Mouse (Mus musculus) frontal cortex, postnatal 36 days (tissue): ENCODE data around the gene H2-T23.
"Not testable (repeated sequence)": the region's sequence is repeated elsewhere in the genome, so short reads cannot be mapped to it uniquely, and the experiment has no call there.

ENCODE experiments used
- DNase-seq, 2 experiments: peaks; one replicate each; pipeline ENCODE4 v3.0.0; 2022; ENCODE audit warnings: low spot score in 2 of 2

The H2-T23 gene

DNA sequence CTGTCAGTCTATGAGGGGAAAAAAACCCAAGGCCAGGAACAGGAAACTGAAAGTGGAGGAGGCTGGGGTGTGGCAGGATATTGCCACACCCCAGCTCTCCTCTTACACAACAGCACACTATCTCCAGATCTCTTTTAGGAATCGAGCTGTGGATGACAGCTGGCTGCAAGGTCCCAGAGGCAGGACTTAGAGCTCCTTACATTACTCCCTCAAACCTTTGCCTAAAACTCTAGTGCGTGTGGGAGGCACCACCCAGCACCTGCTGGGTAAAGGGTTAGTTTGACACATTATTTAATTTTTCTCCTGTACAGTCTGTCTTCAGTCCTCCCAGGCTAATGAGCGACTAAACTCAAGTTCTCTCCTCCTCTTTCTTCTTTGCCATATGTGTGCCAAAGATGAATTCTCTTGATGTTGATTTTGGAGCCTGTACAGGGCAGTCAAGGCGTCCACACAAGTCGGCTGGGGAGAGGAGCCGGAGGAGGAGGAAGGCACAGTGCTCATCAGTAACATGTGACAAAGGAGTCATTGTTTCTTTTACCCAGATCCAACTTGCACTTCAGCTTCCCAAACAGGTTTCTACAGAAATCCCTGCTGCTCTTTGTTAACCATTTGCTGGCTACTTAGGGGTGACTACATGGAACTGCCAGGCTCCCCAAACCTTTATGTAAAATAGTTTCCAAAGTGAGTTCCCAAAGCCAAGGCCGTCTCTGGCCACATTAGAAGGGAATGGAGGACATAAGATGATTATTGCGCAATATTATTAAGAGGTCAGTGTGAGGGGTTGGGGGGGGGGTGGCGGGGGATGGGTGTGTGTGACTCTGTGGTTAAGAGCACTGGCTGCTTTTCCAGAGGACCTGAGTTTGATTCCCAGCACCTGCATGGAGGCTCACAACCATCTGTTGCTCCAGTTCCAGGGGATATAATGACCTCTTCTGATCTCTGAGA, 8.7 kb downstream of the H2-T23 start:
- DNase-seq, result no peak

- no peak for DNase-seq
Observed at GRCm38 (mm10) chr17:36022922-36023321, 9.7 kb downstream of the H2-T23 start.

- DNase-seq, result no peak
Observed at GRCm38 (mm10) chr17:36022098-36022497, 10.6 kb downstream of the H2-T23 start.

GRCm38 (mm10) chr17:36021309-36021708, 11.3 kb downstream of the H2-T23 start:
- no peak for DNase-seq

DNA sequence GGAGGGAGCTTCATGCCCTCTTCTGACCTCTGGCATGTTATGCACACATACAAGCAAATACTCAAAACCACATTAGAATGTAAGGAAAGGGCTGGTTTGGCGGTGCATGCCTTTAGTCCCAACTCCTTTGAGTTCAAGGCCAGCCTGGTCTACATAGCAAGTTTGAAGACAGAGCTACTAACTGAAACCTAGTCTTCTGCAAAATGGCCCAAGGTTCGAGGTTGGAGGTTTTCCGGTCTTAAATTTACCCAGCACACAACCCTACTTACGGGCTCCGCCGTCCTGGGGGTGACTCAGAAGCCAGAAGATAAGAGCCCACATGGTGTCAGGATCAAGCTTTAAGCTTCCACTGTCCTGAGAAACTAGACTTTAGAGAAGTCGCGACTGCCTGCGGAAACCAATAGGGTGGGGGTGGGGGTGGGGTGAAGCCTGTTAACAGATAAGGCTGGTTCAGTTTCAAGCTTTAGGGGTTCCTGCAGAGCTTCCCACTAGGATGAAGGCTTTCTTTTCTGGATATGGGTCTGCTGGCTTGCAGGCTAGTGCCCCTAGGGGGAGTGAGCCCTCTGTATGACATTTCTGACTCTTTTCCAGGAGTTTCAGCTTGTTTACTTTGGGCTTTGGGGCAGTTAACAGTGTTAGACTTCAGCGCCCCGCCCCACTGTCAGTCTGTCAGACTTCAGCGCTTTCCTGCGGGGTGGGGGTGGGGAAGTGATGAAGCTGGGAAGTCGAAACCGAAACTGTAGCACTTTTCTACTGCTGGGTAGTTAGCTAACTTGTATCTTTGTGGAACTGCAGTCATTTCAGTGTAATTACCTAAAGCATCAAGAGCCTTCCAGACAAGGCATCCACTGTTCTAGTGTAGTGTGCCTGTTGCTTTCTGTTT, 12.2 kb downstream of the H2-T23 start, which contains the start of gene H2-T24:
TSS of gene H2-T24 (minus strand) at position 370 of the 883 bp plus-strand sequence.
- DNase-seq, result no peak

- DNase-seq, result no peak
Observed at GRCm38 (mm10) chr17:36019519-36019918, 13.1 kb downstream of the H2-T23 start.

GRCm38 (mm10) chr17:36018979-36019378, 13.7 kb downstream of the H2-T23 start:
- no peak for DNase-seq

DNA sequence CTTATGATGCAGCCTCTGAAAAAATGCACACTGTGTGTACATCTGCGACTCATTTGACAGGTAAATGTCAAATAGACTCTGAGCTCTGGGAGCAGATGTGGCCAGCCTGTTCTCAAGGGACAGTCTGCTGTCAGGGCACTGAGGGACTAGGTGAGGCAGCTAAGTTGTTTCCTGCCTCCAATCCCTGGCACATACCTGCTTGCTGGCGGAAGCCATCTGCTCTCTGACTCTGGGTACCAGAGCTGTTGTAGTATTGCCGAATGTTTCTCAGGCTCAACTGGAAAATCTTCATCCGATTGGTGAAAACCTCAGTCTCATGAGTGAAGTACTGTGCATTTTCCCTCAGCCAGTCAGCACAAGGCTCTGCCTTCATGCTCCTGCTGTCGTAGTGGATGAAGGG, 15.6 kb downstream of the H2-T23 start:
- no peak for DNase-seq

DNA sequence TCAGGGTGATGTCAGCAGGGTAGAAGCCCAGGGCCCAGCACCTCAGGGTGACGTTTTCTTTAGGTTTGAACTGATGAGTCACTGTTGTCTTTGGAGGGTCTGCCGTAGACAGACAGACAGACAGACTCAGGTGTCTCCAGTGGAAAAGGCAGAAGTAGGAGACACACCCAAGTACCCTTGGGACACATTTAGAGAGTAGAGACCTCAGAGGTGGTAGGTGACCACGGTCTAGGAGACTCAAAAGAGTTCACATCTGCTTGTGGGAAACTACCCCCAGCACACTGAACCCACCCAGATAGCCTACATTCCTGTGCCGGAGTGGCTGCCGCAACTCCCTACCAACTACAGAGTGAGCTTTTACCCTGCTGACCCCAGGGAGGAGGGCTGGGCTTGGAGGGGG, 17.7 kb downstream of the H2-T23 start:
- no peak for DNase-seq

DNA sequence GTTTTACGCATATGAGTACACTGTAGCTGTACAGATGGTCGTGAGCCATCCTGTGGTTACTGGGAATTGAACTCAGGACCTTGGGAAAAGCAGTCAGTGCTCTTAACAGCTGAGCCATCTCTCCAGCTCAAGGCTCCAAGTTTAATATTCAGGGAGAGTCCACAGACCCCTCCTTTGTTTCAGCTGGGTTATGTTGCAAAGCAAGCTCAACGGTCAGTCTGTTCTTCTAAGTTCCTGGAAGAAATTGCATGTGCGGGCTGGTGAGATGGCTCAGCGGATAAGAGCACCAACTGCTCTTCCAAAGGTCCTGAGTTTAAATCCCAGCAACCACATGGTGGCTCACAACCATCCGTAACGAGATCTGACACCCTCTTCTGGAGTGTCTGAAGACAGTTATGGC, 28.2 kb downstream of the H2-T23 start:
- not testable (repeated sequence) for DNase-seq

GRCm38 (mm10) chr17:36003331-36003730, 29.3 kb downstream of the H2-T23 start:
- no peak for DNase-seq

DNA sequence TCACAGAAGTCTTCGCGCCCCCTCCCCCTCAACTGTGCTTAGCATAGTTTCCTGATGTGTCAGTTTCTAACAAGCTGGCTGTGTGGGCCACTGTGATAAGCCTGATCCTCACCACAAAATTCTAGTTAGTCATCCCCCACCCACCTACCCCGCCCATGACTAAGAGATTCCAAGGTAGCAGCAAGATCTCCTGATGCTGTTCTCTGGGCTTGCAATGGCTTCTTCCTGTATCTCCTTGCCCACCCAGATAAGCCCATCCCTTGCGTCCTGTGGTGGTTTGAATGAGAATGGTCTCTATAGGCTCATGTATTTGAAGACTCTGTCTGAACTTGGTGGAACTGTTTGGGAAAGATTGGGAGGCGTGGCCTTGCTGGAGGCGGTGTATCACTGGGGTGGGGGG, 30.7 kb downstream of the H2-T23 start:
- DNase-seq, result peak in 1 of 2 experiments; percentile 58

GRCm38 (mm10) chr17:36001121-36001897, 31.3 kb downstream of the H2-T23 start:
- DNase-seq, result no peak

DNA sequence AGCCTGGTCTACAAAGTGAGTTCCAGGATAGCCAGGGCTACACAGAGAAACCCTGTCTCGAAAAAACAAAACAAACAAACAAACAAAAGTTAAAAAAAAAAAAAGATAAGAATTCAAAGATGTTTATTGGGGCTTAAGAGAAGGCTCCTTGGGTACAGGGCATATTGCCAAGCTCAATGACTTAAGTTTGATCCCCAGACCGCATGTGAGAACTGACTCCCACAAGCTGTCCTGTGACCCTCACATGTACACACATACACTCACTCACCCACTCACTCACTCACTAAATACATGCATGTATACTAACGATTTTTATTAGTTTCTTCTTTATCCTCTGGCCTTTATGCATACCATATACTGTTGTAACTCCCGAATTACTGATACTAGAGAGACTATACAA, 32.3 kb downstream of the H2-T23 start:
- no peak for DNase-seq

GRCm38 (mm10) chr17:35999356-35999755, 33.3 kb downstream of the H2-T23 start:
- DNase-seq, result no peak

DNA sequence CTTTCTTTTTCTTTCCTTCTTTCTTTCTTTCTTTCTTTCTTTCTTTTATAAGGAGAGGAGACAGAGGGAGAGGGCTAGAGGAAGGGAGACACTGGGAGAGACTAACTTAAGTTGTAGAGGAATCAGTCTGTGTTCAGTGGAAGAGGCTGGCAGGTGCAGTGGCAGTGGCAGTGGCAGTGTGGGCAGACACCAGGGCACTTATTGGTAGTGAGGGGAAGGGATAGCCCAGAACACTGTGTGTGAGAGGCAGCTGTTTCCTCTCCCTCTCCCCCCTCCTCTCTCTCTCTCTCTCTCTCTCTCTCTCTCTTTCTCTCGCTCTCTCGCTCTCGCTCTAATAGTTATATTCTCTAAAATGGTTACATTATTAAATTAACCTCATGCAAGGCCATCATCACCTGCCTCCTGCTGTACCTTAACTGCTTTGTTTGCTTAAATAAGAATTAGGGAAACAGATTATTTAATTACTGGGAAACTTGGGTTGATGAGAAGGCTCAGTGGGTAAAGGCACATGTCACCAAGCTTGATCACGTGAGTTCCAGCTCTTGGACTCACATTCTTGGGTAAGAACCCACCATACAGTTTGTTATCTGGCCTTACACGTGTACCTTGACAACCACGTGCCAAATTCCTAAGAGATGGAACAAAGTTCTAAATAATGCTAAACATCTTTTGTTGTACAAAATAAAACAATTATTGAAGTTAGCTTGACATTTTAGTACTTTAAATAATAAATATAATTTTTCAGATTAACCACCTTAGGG, 33.9 kb downstream of the H2-T23 start:
- DNase-seq, result no peak

DNA sequence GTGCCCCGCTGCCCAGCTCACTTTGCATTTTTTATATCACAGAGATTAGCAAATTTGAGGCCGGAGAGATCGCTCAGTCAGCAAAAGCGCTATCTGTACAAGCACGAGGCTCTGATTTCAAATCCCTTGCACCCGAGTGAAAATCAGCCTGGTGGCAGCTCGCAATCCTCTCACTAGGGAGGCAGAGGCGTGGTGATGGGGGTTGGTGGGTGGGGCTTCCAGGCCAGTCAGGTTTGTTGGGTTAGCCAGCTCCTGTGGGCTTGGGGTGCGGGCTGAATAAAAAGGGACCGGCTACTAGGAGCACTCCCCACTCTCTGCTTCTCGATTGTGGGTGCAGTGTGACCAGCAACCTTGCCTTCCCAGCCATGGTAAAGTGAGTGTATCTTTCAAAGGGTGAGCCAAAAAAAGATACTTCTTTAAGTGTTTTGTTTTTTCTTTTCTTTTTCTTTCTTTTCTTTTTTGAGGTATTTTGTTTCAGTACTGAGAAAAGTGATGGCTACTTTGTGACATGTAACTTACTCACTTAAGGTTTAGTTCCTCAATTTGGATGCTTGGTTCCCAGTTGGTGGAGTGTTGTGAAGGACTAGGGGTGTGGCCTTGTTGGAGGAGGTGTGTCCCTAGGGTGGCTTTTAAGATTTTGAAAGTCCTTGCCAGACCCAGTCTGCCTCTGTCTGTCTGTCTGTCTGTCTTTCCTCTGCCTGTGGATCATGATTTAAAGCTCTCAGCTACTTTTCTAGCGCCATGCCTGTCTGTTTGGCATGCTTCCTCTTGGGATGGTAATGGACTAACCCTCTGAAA, 34.7 kb downstream of the H2-T23 start:
- no peak for DNase-seq

DNA sequence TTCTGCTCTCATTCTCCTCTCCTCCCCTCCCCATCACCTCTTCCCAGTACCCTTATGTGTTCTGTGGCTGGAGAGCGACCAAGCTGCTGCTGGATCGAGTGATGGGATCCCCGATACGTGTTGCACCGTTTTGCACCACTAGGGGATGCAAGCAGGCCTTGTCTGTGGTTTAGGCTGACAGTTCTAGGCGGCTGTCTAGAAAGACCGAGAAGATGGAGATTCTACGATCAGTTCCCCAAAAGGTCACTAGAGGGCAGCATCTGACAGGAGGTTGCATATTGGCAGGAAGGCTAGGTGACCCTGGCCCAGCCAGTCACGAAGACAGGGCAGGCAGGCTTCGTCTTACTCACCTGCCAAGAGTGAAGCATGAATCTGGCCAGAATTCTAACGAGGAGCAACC, 35.7 kb downstream of the H2-T23 start:
- peak; percentile 95 to 97 for DNase-seq

GRCm38 (mm10) chr17:35994879-35995240, 37.8 kb downstream of the H2-T23 start:
- DNase-seq, result no peak
